Mouse (Mus musculus) hindbrain, embryonic 14.5 days (tissue): ENCODE measurements at regions not wholly inside any gene's neighbourhood (a gene's known extent, or its start where the extent isn't known, plus 50 kb on each side); places are given as distances from the start of the nearest gene placed in this dataset.

ENCODE experiments used
- ATAC-seq: fragments of 200-750 bp; cut with Nextera tagmentation; 2 replicates; pipeline ENCODE4 v1.8.0; 2017; ENCODE audit warnings: moderate number of reproducible peaks, mild to moderate bottlenecking, moderate TSS enrichment, moderate library complexity; ENCODE audit not compliant: low FRiP score
- DNase-seq: peaks from one replicate; pipeline ENCODE4 v3.0.0-alpha.2; 2015; ENCODE audit warnings: low spot score
- H3K27ac ChIP-seq: fragments of 300-500 bp; sonication (generic); 2 replicates; pipeline ENCODE4 v1.5.1; 2014; ENCODE audit warnings: mild to moderate bottlenecking, moderate library complexity
- H3K27me3 ChIP-seq: fragments of 300-500 bp; sonication (generic); 2 replicates; pipeline ENCODE4 v1.6.1; 2014; ENCODE audit warnings: mild to moderate bottlenecking, low read length, mixed read lengths; ENCODE audit not compliant: control insufficient read depth, insufficient read depth
- H3K36me3 ChIP-seq: fragments of 300-500 bp; sonication (generic); replicated peaks from 2 replicates; pipeline ENCODE4 v1.6.1; 2014; ENCODE audit not compliant: control insufficient read depth, insufficient read depth
- H3K4me1 ChIP-seq: fragments of 300-500 bp; sonication (generic); replicated peaks from 2 replicates; pipeline ENCODE4 v1.6.1; 2014; ENCODE audit warnings: antibody characterized with exemption, low read length, mixed read lengths; ENCODE audit not compliant: control insufficient read depth, insufficient read depth
- H3K4me2 ChIP-seq: fragments of 300-500 bp; sonication (generic); replicated peaks from 2 replicates; pipeline ENCODE4 v1.6.1; 2014; ENCODE audit warnings: mild to moderate bottlenecking, moderate library complexity
- H3K4me3 ChIP-seq: fragments of 300-500 bp; sonication (generic); replicated peaks from 2 replicates; pipeline ENCODE4 v1.5.1; 2014; ENCODE audit warnings: mild to moderate bottlenecking, low read length
- H3K9ac ChIP-seq: fragments of 300-500 bp; sonication (generic); 2 replicates; pipeline ENCODE4 v1.6.1; 2014
- H3K9me3 ChIP-seq: fragments of 300-500 bp; sonication (generic); 2 replicates; pipeline ENCODE4 v1.6.1; 2016; ENCODE audit warnings: low read length; ENCODE audit not compliant: control insufficient read depth
- WGBS: fragments of 180-500 bp; shearing (Covaris S2); extraction: QIAGEN DNeasy Blood & Tissue Kit; methylation state at CpG from one replicate; pipeline ENCODE4 v1.1.7; 2014; 5-methylcytosine and 5-hydroxymethylcytosine counted together

DNA sequence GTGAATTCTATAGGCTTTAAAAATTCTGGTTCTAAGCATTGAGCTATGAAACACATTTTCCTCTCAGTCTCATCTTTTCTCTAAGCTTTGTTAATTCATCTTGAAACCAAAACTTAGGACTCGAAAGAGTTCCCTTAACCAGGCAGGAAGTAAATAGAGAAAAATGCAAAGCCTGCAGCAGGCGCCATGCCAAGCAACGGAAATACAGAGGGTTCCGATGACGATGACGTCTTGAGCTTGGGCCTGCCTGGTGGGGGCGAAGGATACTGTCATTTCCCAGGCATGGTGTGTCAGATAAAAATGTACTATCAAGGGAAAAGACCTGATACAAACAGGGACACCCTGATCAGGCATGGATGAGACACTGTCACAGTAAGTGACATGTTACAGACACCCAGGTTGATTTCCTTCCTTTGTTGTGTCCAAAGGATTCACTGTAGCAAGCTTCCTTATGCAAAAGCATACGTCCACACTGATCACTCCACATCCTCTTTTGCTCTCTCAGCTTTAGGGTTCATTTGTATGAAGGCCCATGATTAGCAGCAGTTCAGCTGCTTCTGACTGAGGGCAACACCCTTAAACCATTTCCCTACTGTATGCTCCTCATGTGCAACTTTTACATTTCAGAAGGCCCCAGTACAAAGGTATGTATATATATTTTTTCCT is 135.0 kb downstream of the Cemip2 start:
- Histone ChIP-seq H3K4me1 (no peaks in the 10 kb centered on the region; the same call in 1 of the 2 replicates), H3K27me3 (no peaks in the 10 kb centered on the region), H3K36me3 (no peaks in the 10 kb centered on the region), H3K9me3 (no peaks in the 10 kb centered on the region), H3K9ac (no peak overlapping the region), H3K4me2 (no peak overlapping the region), H3K4me3 (no peak overlapping the region), H3K27ac (no peak overlapping the region)
- ATAC-seq (no peak), DNase-seq (no peak)
- WGBS = 81% methylated on average over 8 of the region's 8 CpGs

DNA sequence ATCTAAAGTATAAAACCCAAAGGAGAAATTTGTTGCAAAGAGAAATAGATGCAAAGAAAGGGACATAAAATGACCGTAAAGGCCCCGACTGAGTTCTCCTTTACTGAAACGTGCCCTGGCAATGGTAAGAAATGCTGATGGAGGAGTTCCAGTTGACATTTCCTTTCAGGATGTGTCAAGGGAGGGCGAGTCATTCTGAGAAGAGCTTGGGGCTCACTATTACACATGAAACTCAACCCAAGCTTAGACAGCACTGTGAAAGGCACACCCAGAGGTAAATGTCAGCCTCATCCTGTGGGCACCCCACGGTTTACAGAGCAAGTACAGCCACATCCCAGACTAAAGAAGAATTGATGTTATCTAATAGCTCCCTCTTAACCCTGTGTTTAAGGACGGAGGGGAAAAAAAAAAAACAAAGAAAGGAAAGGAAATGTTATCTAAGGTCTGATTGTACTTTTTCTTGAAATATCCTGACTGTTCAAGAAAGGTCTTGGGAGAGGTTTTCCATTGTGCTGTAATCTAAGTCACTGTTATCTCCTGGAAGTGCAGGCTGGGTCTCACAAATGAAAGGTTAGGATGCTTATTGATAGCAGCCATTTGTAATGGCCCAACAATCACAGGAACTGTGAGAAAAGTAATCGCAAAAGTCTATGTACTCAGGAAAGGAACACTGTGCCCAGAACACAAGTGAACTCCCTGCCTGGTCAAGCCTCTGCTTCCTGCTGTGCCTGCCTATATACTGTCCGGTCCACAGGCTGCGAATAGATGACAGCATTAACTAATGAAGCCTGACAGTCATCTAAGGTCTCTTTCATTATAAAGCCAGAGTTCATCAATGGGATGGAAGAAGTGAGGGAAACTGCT is 135.8 kb downstream of the Cemip2 start:
- DNase-seq (no peak), ATAC-seq (no peak)
- 43% methylated on average over 9 of the region's 9 CpGs for WGBS
- H3K9ac ChIP-seq = no peak overlapping the region
- no peaks in the 10 kb centered on the region for H3K36me3 ChIP-seq
- H3K4me2 ChIP-seq = no peak overlapping the region
- H3K4me3 ChIP-seq = no peak overlapping the region
- no peaks in the 10 kb centered on the region; the same call in 1 of the 2 replicates for H3K4me1 ChIP-seq
- no peaks in the 10 kb centered on the region for H3K27me3 ChIP-seq
- H3K27ac ChIP-seq = no peak overlapping the region
- H3K9me3 ChIP-seq = no peaks in the 10 kb centered on the region

DNA sequence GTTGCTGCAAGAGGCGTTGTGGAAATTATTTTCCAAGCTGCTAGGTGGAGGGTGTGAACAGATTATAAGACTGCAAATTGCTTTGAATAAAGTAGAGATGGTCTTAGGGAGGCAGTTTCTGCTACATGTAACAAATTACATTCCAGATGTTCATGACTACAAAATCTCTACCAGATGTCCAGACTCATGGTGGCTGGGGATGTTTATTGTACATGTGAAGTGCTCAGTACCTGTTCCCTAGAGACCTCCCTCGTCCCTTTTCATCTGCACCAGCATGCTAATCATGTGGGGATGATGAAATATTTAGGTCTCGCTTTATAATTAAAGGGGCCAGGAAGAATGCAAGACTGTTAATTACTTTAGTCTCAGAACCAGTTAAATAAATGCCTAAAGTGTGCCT is 136.5 kb downstream of the Cemip2 start:
- no peaks in the 10 kb centered on the region for H3K9me3 ChIP-seq
- no peak overlapping the region for H3K9ac ChIP-seq
- ATAC-seq = no peak
- WGBS = 39% methylated on average over 3 of the region's 3 CpGs
- DNase-seq = peak; percentile 23
- H3K4me3 ChIP-seq = no peak overlapping the region
- no peak overlapping the region for H3K27ac ChIP-seq
- H3K4me2 ChIP-seq = no peak overlapping the region
- H3K4me1 ChIP-seq = no peaks in the 10 kb centered on the region; the same call in 1 of the 2 replicates
- H3K36me3 ChIP-seq = no peaks in the 10 kb centered on the region
- no peaks in the 10 kb centered on the region for H3K27me3 ChIP-seq

DNA sequence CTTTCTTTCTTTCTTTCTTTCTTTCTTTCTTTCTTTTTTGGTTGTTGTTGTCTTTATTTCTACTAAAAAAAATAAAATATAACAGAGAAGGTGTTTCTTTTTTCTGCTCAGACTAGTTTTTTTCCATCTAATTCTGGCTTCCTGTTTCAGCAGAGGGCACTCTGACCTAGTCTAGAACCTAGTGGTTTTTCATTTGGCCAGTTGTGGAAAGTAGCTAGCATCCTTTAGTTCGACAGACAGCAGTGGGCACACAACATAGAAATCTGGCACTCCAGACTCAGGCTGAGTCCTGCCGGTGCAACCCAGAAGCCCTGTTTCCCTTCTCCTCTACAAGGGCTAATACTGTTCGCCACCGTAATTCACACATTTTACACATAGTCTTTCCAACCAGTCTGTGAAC is 140.0 kb downstream of the Cemip2 start:
- Histone ChIP-seq H3K27me3 (no peaks in the 10 kb centered on the region), H3K27ac (no peak overlapping the region), H3K4me1 (no peaks in the 10 kb centered on the region; the same call in 1 of the 2 replicates), H3K9ac (no peak overlapping the region), H3K36me3 (no peaks in the 10 kb centered on the region), H3K4me2 (no peak overlapping the region), H3K4me3 (no peak overlapping the region), H3K9me3 (no peaks in the 10 kb centered on the region)
- ATAC-seq = no peak
- DNase-seq = peak; percentile 24
- 92% methylated on average over 4 of the region's 4 CpGs for WGBS

DNA sequence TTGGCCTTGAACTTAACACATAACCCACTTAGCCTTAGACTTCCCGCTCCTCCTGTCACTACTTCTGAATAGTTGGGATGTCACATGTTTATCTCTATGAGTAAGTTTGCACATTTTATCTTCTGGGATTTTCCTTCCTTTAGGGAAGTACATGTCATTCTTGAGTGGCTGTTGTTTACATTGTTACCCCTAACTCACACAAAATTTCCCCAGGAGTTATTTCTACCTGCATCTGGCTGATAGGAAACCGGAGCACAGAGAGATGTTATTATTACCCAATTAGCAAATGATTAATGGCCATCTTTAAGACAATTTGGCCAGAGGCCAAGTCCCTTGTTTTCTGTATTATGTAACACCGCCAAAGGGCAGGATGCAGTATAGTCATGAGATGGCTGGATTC is 140.9 kb downstream of the Cemip2 start:
- Histone ChIP-seq H3K27me3 (no peaks in the 10 kb centered on the region), H3K9ac (no peak overlapping the region), H3K27ac (no peak overlapping the region), H3K4me3 (no peak overlapping the region), H3K4me2 (no peak overlapping the region), H3K4me1 (no peaks in the 10 kb centered on the region; the same call in 1 of the 2 replicates), H3K36me3 (no peaks in the 10 kb centered on the region), H3K9me3 (no peaks in the 10 kb centered on the region)
- peak; percentile 58 for DNase-seq
- WGBS = 63% methylated on average over 3 of the region's 3 CpGs
- ATAC-seq = no peak

DNA sequence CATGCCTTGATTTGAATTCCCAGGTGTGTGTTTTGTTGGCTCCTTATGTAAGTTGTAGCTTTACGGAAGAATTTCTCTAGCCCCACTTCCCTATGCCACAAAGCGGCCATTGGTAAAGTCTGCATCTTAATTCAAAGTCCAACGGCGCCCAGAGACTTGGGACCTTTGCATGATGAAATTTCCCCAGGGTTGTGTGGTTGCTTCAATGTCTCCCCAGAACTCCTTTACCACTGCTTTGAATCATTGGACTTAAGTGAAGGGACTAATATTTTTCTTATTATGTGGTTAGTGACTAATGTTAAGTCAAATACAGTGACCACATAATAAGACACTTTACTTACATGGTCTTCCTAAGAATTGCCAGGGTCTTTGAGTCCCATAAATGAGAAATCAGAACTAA is 162.0 kb downstream of the Cemip2 start:
- H3K27ac ChIP-seq = no peak overlapping the region
- no peak for ATAC-seq
- no peak overlapping the region for H3K4me3 ChIP-seq
- H3K9me3 ChIP-seq = no peaks in the 10 kb centered on the region
- no peaks in the 10 kb centered on the region for H3K4me1 ChIP-seq
- H3K36me3 ChIP-seq = no peaks in the 10 kb centered on the region
- no peak overlapping the region for H3K4me2 ChIP-seq
- 95% methylated on average over 4 of the region's 4 CpGs for WGBS
- H3K9ac ChIP-seq = no peak overlapping the region
- H3K27me3 ChIP-seq = no peaks in the 10 kb centered on the region
- DNase-seq = no peak

DNA sequence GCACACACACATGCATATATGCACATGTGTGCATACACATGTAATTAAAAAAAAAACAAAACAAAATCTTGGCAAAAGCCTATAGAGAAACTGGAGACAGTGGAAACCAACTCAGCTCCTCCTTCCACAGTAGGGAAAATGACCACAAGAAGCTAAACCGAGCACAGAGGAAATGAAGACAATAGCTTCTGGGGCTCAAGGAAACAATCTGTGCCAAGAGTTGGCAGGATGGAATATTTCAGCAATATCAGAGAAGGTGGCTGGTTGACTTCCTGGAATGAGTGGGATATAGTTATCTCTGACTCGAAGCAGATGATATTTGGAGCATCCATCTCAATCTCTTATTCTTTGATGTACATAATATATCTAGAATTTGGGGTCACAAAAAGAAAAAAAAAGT is 163.6 kb downstream of the Cemip2 start:
- Histone ChIP-seq H3K27ac (no peak overlapping the region), H3K27me3 (no peaks in the 10 kb centered on the region), H3K4me1 (no peaks in the 10 kb centered on the region), H3K9ac (no peak overlapping the region), H3K4me2 (no peak overlapping the region), H3K4me3 (no peak overlapping the region), H3K36me3 (no peaks in the 10 kb centered on the region), H3K9me3 (no peaks in the 10 kb centered on the region)
- 61% methylated on average over 2 of the region's 2 CpGs for WGBS
- DNase-seq (peak; percentile 16), ATAC-seq (no peak)

DNA sequence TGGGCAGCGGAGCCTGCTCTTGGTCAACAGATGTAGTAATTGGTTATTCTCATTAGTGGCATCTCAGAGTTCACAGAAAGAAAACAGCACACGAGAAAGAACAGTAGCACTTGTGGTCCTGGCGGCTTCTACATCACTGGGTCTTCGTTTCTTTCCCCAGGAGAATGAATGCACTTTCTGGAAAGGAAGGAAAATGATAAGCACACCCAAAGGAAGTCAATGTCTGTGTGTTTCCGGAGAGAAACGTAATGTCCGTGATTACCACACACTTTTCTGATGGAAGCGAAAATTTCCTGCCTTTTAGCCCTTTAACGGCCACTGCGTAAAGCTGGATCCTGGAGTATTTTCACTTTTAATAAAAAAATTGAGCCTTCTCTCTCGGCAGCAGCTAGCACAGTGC is 164.1 kb downstream of the Cemip2 start:
- Histone ChIP-seq H3K4me1 (no peaks in the 10 kb centered on the region), H3K9ac (no peak overlapping the region), H3K27me3 (no peaks in the 10 kb centered on the region), H3K4me3 (no peak overlapping the region), H3K27ac (no peak overlapping the region), H3K9me3 (no peaks in the 10 kb centered on the region), H3K4me2 (no peak overlapping the region; the same call in 1 of the 2 replicates), H3K36me3 (no peaks in the 10 kb centered on the region)
- ATAC-seq = no peak
- peak; percentile 23 for DNase-seq
- WGBS = 71% methylated on average over 11 of the region's 11 CpGs

DNA sequence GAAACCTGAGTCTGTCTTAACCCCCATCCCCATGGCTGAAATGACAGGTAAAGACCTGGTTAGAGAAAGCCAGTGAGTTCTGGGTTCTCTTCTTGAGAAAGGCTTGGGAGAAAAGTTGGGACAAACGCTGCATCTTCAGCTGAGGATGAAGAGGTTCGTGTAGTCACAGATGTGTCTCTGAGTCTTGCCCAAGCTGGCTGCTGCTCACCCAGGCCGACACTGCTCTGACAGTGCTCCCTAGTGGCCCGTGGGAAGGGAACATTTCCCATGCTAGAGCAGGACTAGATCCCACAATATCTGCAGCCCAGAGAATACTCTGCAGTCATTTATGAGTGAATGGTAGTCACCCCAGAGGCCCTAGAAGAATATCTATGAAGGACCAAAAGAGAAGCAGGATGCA is 165.3 kb downstream of the Cemip2 start:
- H3K9ac ChIP-seq = no peak overlapping the region
- no peaks in the 10 kb centered on the region for H3K27me3 ChIP-seq
- DNase-seq (no peak), ATAC-seq (no peak)
- 63% methylated on average over 4 of the region's 4 CpGs for WGBS
- H3K27ac ChIP-seq = no peak overlapping the region
- H3K36me3 ChIP-seq = no peaks in the 10 kb centered on the region
- H3K4me2 ChIP-seq = no peak overlapping the region
- H3K4me1 ChIP-seq = no peaks in the 10 kb centered on the region
- no peak overlapping the region for H3K4me3 ChIP-seq
- no peaks in the 10 kb centered on the region for H3K9me3 ChIP-seq
